Mouse (Mus musculus) cerebellum, adult 9-11 months (tissue): Measurements from ENCODE around the gene Pdcd11.

Experiments
- DNase-seq: peaks from one replicate; pipeline ENCODE4 v3.0.0; 2022

Gene Pdcd11

DNA sequence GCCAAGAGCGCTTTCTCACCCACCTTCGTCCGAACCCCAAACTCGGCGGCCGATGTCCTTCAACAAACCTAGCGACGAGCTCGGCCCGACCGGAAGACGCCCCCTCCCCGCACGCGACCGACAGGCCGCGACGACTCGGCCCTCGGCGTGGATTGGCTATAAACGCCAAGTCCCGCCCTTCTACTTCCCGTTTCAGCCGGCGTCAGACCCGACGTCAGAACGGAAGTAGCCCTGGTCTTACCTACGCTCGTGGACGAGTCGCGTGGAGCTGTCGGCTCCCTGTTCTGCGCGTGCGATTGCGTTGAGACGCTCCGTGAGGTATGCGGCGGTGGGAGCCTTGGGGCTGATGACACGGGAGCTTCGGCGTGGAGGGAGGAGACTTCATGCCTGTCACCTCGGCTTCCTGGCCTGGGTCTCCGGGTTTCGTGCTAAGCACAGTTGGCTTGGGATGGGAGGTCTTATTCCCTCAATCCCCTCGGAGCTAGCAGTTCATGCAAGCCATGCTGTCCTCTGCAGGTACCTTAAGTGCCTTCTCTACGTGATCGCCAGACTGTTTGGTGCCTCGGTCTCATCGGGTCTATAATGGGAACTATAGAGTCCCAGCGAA is at the start of gene Pdcd11, which contains the start of gene Usmg5:
Gene Pdcd11, plus strand, starts transcription at position 219 of the 607 bp plus-strand sequence.
Gene Usmg5, minus strand, starts transcription at position 98 of the 607 bp plus-strand sequence.
- DNase-seq: peak; percentile 97

DNA sequence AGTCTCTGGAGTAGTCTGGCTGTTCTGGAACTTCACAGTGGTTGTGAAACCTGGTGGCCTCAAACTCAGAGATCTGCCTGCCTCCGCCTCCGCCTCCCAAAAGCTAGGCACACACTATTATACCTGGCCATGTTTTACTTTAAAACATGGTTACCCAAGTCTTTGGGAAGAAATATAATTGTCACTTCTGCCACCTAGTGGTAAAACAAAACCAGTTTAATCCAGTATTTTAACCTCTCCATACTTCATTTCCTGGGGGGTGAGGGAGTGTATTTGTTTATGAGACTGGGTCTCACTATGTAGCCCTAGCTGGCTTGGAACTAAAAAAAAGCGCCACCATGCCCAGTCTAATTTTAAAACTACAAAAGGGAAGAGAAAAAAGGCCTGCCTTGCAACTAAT is 47.0 kb upstream of the Pdcd11 start:
- no peak for DNase-seq

DNA sequence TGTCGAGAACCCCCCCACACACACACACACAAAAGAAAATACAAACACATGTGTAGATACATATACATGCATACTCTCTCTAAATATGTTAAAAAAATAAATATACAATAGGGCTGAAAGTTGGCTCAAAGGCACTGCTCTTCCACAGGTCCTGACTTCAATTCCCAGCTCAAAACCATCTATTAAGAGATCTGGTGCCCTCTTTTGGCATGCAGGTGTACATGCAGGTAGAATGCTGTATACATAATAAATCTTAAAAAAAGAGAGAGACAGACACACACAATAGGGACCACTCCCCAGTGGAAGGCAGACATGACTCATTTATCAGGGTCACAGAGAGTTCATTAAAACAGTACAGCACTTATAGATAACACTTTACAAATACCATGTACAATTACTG is 44.2 kb upstream of the Pdcd11 start:
- DNase-seq: no peak

DNA sequence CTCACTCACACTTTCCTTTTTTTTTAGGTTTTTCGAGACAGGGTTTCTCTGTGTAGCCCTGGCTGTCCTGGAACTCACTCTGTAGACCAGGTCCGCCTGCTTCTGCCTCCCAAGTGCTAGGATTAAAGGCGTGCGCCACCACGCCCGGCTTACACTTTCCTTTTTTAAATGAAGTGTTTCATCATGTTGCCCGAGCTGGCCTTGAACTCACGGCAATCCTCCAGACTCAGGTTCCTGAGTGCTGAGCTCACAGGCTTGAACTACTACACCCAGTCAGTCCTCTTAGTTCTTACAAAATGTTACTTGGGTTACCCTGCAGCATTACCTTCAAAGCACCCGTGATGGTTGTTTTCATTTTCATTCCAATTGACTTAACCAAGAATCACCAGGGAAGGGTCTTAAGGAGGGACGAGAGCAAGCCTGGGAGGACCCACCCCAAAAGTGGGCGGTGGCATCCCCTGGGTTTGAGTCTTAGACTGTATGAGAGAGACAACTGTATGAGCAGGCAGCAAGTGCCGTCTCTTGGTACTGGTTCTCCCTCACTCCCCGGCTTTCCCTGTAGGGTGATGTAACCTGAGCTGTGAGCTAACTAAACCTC is 43.2 kb upstream of the Pdcd11 start:
- DNase-seq: no peak

DNA sequence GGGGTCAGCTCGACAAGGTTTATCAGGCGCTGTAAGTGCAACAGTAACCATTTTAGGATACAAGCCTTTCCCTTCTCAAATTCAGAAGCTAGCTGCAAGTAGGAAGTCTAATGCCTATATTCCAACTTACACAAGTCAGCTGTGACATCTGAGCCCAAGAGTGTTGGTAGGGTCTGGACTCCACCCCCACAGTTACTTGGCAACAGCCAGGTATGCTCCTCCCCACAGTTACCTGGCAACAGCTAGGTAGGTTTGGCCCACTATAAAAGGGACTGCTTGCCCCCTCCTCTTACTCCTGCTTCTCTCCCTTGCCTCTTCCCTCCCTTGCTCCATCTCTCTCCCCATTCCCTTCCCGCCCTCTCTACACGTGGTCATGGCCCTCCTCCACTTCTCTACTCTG is 41.5 kb upstream of the Pdcd11 start:
- no peak for DNase-seq

DNA sequence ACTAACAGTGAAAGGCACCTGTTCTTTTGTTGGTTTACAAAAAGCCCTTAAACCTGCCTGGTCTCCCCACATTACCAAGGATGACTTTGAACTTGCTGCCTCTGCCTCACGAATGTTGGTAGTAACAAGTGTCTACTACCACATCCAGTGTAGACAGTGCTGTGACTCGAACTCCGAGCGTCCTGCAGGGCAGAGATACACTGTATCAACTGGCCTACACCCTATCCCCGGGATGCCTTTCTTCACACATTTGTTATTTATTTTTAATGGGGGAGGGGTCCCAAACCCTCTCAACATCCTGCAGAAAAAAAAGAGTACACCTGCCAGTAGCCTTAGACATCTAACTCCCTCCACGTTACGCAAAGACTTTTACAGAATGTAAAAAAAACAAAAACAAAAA is 40.7 kb upstream of the Pdcd11 start:
- DNase-seq: peak; percentile 37

DNA sequence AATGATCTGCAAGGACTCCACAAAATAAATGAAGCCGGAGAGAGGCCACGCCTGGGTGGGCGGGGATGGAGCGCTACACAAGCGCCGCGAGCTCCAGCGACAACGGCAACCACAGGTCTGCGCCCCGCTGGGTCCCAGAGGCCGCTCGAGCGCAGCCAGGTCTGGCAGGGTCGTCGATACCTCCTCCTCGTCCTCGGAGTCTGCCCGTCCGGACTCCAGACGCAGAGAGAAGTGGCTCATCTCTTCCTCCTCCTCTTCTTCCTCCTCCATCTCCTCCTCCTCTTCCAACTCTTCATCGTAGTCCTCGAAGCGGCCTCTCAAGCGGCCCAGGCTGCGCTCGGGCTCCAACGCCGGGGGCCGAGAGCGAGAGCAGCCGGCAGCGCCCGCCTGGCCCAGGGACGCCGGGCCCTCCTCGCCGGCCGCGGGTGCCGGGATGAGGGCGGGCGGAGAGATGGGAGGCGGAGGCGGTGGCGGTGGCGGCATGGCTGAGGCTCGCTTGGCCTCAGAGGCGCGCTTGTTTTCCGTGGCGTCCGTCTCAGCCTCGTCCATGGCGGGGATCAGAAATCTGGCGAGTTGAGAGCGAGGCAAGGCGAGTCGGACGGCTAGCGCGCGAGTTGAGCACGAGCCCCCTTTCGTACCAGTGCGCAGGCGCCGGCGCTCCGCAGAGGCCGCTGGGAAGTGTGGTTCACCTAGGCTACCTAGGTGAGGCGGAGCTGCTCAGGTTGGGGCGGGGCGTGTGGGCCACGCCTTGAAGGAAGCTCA is 40.1 kb upstream of the Pdcd11 start, which contains the start of gene Pcgf6:
Gene Pcgf6, minus strand, starts transcription at position 636 of the 762 bp plus-strand sequence.
- peak; percentile 91 for DNase-seq

DNA sequence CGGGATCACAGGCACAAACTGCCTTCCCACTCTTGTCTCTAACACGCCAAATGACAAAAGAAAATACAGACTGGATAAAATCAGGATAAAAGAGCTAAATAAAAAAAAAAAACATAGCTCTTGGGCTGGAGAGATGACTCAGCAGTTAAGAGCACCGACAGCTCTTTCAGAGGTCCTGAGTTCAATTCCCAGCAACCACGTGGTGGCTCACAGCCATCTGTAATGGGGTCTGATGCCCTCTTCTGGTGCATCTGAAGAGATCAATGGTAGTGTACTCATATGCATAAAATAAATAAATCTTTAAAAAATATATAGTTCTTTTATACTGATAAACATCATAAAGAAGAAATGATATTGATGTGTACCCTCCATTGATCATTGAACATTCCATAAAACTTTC is 37.6 kb upstream of the Pdcd11 start:
- DNase-seq: no peak

DNA sequence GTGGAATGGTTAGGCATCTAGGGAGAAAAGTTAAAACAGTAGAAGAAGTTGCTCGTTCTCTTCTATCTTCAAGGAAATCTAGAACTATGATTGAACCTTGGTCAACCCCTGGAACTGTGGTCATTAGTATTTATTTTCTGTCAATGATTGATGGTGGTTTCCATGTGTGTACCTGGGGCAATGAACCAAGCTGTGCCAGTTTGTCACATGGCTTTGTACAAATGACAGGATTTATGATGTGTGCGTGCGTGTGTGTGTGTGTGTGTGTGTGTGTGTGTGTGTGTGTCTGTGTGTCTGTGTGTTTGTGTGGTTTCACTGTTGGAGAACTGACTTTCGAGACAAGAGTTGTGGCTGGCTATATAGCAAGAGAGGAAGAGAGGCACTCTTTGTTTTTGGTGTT is 37.1 kb upstream of the Pdcd11 start:
- DNase-seq: no peak

DNA sequence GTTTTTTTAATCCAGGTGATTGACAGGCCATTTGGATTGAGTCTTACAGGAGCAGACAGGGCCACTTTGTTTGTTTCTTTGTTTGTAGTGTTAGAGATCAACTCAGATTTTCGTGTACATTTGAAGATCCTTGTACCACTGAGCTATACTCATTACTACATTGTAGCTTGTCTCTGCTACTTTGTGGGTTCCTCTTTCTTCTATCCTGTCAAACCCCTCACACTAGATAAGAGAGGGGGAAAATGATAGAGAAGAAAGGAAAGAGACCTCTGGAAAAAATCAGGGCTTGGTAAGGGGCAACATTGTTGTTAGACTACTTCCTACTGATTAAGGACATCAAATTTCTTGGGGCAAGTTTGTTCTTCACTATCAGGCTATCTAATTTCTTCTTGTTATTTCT is 32.9 kb upstream of the Pdcd11 start:
- DNase-seq: no peak

DNA sequence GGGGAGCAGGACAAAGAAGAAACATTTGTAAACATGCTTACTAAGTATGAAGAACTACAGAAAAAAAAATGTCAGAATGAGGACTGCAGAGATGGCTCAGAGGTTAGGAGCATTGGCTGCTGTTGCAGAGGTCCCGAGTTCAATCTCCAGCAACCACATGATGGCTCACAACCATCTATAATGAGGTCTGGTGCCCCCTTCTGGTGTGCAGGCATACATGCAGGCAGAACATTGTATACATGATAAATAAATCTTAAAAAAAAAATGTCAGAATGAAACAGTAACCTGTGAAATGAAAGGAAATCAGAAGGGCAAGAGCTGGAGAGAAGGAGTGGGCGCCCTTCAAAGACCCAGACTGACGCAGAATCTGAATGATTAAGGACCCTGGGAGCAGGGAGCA is 24.7 kb upstream of the Pdcd11 start:
- no peak for DNase-seq

DNA sequence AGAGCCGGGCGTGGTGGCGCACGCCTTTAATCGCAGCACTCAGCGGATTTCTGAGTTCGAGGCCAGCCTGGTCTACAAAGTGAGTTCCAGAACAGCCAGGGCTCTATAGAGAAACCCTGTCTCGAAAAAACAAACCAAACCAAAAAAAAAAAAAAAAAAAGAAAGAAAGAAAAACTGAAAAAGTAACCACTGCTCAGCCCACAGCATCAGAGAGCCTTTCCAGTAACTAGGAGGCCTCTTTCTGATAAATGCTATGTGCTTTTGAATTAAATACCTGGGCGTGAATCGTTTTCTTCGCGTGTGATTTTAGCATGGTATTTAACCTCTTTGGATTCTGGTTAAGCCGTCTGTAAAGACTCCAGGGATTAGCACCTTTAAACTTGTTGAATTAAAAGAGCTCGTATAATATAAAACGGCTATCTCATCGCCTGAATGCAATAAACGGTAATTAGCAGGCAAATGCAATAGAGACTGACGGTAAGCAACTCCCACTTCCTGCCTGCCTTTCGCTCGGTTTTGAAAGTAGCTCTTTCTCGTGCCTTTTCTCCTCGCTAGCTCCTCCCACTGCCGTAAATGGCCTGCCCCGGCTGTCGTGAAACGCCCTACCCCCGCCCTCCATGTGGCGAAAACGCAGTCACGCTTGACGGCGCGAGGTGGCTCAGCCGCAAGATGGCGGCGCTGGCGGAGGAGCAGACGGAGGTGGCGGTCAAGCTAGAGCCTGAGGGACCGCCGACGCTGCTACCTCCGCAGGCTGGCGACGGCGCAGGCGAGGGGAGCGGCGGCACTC is 23.3 kb upstream of the Pdcd11 start, which contains the start of gene Taf5:
Gene Taf5, plus strand, starts transcription at position 651 of the 787 bp plus-strand sequence.
- peak; percentile 97 for DNase-seq

DNA sequence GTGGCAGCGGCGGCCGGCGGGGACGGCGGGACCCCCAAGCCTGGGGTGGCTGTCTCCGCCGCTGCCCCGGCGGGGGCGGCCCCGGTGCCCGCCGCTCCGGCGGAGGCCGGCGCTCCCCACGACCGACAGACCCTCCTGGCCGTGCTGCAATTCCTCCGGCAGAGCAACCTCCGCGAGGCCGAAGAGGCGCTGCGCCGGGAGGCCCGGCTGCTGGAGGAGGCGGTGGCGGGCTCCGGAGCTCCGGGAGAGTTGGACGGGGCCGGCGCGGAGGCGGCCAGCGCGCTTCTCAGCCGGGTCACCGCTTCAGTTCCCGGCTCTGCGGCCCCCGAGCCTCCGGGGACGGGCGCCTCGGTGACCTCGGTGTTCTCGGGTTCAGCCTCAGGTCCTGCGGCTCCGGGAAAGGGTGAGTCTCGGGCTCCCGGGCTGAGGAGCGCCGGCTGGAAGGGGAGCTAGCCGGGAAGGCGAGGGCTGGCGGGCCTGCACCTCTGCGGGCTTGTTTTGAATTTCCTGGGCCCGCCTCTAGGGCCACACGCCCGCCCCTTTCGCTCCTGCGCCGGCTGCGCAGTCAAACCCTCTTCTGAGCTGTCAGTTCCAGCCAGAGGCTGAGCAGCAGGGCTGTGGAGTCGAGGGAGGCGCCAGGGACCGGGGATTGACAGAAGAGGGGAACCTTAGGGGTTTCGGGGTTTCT is 22.5 kb upstream of the Pdcd11 start:
- peak; percentile 81 for DNase-seq

DNA sequence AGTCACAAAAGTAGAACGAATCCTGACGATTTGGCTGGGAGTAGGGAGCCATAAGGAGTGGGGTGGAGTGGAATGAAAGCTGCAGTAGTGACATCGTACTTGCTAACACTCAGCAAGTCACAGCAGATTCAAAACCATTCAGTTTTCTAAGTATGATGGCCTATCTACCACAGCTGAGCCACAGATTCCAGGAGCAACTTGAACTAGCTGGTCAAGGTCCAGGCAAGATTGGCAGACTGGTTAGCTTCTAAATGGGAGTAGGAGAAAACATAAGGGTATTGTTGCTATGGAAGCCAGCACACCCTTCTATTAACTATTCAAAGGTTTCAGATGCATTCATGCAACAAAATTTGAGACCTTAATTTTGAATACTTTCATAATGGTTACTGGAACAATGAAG is 2.3 kb upstream of the Pdcd11 start:
- DNase-seq: no peak

DNA sequence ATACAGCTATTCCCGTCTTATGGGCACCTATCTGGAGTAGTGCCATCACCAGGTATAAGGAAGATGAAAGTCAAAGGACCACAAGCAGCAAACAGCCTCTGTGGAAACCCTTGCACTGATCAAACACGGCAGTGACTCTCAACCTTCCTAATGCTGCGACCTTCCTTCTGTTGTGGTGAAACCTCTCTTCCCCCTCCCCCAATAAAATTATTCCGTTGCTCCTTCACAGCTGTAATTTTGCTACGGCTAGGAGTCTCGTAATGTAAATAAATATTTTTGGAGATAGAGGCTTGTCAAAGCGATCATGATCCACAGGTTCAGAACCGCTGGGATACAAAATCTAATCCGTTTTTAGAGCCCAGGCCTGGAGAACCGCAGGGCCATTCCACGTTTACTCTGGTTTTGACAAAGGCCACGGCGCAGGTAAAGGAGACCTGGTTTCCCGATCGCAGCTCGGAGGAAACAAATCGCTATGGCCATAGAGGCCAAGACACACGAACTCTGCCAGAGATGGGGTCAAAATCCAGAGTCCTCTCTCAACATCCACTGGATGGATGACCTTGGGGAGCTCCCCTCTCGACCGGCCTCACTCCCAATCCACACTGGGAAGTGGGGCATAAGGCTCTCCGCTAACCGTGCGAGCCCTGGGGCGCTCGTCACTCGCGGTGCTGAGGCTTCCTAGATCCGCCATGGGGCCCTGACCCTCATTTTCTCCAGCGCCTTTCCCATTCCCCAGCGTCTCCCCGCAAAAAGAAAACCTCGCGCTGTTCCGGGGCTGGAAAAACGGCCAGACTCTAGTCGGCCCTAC is 646 bp upstream of the Pdcd11 start:
- DNase-seq: no peak

DNA sequence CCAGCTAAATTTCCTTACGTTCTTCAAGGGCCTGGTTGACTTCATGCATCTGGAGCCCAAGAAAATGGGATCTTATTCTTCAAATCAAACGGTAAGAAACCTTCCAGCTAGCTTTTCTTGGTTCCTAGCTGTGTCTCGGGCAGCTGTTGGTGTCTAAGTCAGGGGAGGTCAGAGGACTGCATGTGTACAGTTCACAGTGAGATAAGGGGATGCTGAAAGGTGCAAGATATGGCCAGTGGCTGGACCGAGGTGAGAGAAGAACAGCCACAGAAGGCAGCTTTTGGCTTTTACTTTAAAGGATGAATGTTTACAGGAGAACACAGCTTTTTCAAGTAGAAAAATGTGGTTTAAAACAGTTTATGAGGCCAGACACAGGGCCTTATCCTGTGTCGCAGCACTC is 10.5 kb downstream of the Pdcd11 start:
- DNase-seq: no peak

DNA sequence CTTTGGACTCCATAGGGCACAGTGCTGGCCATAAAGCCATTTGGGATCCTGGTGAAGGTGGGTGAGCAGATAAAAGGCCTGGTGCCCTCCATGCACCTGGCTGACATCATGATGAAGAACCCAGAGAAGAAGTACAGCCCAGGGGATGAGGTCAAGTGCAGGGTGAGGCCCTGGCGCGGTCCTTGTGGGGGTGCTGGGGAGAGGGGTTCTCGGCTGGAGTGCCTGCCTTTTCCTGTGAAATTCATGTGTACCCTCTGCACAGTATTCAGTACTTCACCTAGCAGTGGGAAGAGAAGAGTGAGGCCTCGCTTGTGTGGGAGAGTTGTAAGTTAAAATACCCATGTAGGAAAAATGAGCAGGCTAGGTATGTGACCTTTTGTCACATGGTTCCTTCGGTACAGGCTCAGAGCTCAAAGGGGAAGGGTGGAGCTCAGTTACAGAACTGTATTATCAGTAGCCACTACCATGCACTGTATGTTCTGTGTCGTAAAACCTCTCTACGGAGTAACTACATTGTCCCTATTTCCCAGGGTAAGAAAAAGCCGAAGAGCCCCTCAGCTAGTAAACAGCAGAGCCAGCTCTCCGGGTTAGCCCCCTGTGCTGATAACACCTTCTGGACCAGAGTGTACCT is 14.2 kb downstream of the Pdcd11 start:
- DNase-seq: no peak

DNA sequence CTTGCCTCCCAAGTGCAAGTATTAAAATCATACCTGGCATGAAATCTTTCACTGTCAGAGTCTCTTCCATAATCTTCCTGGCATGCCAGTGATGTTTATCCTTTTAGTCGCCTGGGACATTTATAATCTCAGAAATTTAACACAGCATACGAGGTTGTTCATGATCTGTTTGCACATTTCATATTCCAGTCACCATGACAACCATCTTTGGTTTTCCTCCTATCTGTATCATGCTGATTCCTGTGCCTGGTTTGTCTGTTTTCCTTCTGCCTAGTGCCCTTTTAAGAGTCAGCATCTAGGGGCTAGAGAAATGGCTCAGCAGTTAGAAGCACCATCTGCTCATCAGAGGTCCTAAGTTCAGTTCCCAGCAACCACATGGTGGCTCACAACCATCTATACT is 28.1 kb downstream of the Pdcd11 start:
- no peak for DNase-seq

DNA sequence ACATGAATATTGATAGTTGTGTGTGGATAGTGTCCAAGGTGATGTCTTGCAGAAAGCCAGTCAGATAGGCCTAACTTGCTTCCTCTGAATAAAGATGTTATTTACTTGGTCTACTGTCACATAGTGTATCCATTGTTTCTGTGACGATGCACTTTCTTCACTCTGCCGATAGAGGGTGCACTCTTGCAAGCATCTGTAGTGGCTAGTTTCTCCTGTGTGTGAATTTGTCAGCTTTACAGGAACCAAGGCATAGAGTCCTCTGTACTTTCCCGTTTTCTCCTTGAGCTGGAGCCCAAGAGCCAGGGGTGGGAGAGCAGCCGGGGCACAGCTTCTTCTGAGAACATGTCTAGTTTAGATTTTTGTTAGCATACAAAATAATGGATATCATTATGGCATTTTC is 30.5 kb downstream of the Pdcd11 start:
- DNase-seq: no peak

DNA sequence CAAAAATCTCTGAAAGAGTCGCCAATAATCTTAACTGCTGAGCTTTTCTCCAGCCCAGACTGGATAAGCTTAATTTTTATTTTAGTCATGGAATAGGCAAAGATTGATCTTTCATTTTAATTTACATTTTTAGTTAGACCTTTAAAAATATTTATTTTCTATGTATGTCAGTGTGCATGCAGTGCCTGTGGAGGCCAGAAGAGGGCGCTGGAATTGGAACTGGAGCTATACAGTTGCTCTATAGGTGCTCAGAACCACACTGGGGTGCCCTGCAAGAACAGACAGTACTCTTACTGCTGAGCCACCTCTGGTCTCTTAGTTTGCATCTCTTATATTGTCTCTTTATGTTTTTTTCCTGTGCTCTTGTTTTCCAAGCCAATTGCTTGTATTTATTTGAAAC is 32.2 kb downstream of the Pdcd11 start:
- DNase-seq: no peak

DNA sequence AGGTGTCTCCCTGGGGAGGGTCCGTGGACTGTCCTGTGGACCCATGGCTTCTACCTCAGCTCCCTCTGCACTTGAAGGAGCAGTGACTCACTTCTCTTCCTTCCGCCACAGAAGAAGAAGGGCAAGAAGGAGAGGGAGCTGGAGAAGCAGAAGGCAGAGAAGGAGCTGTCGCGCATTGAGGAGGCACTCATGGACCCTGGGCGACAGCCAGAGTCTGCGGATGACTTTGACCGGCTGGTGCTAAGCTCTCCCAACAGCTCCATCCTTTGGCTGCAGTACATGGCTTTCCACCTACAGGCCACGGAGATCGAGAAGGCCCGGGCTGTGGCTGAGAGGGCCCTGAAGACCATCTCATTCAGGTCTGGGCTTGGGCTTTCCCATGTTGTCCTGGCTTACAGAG is 37.6 kb downstream of the Pdcd11 start:
- DNase-seq: no peak
